Mouse (Mus musculus) adrenal gland, postnatal 4 days (tissue): ENCODE data around the gene Mknk2. TPM values are rescaled to one million over a fixed set of nuclear protein-coding genes. Genes with fewer than 3 reads are reported as not detected.

Source experiments
- total RNA-seq, 2 experiments: library from RNA; stranded (reverse); gene quantifications; 2 replicates each; pipeline ENCODE4 v1.2.3; 2021

Gene Mknk2
- total RNA-seq, 2 experiments from 2014 or later: 126 to 134 TPM

Other genes with a start within 250 kb of the Mknk2 start
- gene Tcf3, start 244.5 kb downstream of the Mknk2 start, total RNA-seq: 100 to 1,000 TPM; 112 to 116 TPM
- not detected for gene Onecut3, start 183.3 kb downstream of the Mknk2 start, total RNA-seq
- gene Atp8b3, start 139.0 kb downstream of the Mknk2 start, total RNA-seq: under 1 TPM; 0.50 to 0.82 TPM
- 10 to 100 TPM; 71.7 to 78.9 TPM for gene Rexo1, start 116.6 kb downstream of the Mknk2 start, total RNA-seq
- 10 to 100 TPM; 14.2 to 16.5 TPM for gene Klf16, start 100.8 kb downstream of the Mknk2 start, total RNA-seq
- 100 to 1,000 TPM; 106 to 112 TPM for gene Abhd17a, start 87.8 kb downstream of the Mknk2 start, total RNA-seq
- 10 to 100 TPM; 49.5 to 51.8 TPM for gene Scamp4, start 75.2 kb downstream of the Mknk2 start, total RNA-seq
- gene Adat3, start 75.2 kb downstream of the Mknk2 start, total RNA-seq: 1 to 10 TPM; 4.0 to 4.9 TPM
- 1 to 10 TPM; 3.0 to 3.4 TPM for gene Gm49322, start 72.1 kb downstream of the Mknk2 start, total RNA-seq
- 100 to 1,000 TPM; 169 to 173 TPM for gene Csnk1g2, start 55.3 kb downstream of the Mknk2 start, total RNA-seq
- 10 to 100 TPM; 72.0 to 76.3 TPM for gene Btbd2, start 21.0 kb downstream of the Mknk2 start, total RNA-seq
- gene Mob3a, start 23.9 kb upstream of the Mknk2 start, total RNA-seq: 10 to 100 TPM; 16.5 to 16.6 TPM
- gene Izumo4, start 24.1 kb upstream of the Mknk2 start, total RNA-seq: 10 to 100 TPM; 18.3 to 24.9 TPM
- gene Ap3d1, start 64.2 kb upstream of the Mknk2 start, total RNA-seq: 100 to 1,000 TPM in 1 of 2 experiments, 10 to 100 TPM in 1; 98.9 to 114 TPM
- gene Dot1l, start 77.1 kb upstream of the Mknk2 start, total RNA-seq: 10 to 100 TPM; 81.2 to 83.2 TPM
- 10 to 100 TPM; 79.5 to 79.9 TPM for gene Sf3a2, start 120.1 kb upstream of the Mknk2 start, total RNA-seq
- 100 to 1,000 TPM in 1 of 2 experiments, 10 to 100 TPM in 1; 93.7 to 105 TPM for gene Plekhj1, start 120.5 kb upstream of the Mknk2 start, total RNA-seq
- gene Amh, start 127.1 kb upstream of the Mknk2 start, total RNA-seq: 1 to 10 TPM in 1 of 2 experiments, under 1 TPM in 1; 0.79 to 1.1 TPM
- 10 to 100 TPM; 12.7 to 18.4 TPM for gene Jsrp1, start 135.4 kb upstream of the Mknk2 start, total RNA-seq
- 100 to 1,000 TPM; 668 to 717 TPM for gene Oaz1, start 148.5 kb upstream of the Mknk2 start, total RNA-seq
- 1 to 10 TPM; 1.1 to 1.5 TPM for gene Lingo3, start 165.9 kb upstream of the Mknk2 start, total RNA-seq
- gene Lsm7, start 177.1 kb upstream of the Mknk2 start, total RNA-seq: 10 to 100 TPM; 50.4 to 52.9 TPM
- 10 to 100 TPM; 43.5 to 47.7 TPM for gene Sppl2b, start 177.2 kb upstream of the Mknk2 start, total RNA-seq
- gene Tmprss9, start 193.7 kb upstream of the Mknk2 start, total RNA-seq: not detected
- 100 to 1,000 TPM; 162 to 179 TPM for gene Timm13, start 222.9 kb upstream of the Mknk2 start, total RNA-seq
- 10 to 100 TPM; 18.5 to 23.1 TPM for gene Lmnb2, start 240.1 kb upstream of the Mknk2 start, total RNA-seq